Mouse (Mus musculus) CD8-positive naive resting alpha-beta T cell, adult 57 days (primary cell): ENCODE measurements around the gene H2-DMa. TPM values are rescaled to one million over a fixed set of nuclear protein-coding genes. Genes with fewer than 3 reads are reported as not detected.

Experiments used
- total RNA-seq: library from RNA; stranded (reverse); gene quantifications from one replicate; pipeline ENCODE4 v1.2.4, GENCODE M21; 2023

Gene H2-DMa
- total RNA-seq: 62.7 TPM

DNA sequence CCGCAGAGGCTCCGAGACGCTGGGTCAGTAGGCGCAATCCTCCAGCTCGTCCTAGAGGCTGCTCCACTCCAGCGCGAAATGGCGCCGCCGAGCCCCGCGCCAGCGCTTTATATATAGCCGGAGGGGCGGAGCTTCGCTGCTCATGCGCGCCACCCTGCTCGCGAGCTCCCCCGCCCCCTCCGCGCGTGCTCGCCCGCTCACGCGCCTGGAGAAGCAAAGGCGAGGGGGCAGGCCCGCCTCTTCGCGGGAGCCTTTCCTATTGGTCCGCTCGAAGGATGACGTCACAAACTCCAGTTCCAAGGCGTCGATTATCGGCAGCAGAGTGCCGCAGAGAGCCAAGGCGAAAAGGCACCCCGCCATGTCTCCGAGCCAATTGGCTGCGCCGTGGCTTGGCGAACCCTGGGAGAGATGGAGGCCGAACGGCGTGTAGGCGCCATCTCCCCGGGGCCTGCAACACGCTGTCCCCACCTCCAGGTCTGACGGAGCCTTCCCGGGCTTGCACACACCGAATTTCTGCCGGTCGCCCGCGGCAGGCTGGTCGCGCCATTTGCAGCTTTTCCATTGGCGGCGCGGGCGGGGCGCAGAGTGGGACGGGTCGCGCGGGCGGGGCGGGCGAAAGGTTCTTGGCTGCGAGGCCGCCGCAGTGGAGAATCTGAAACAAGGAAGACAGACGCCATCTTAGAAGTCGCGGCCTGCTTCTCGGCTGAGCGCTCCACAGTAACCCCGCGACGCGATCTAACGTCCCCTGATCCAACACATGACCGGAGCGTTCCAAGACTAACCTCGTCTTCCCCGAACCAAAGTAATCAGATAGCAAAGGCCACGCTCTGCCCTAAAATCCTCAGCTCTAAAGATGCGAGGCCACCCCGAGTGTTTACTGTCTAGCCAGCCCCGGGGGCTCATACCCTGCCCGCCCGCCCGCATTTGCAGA, at the start of gene H2-DMa:
H2-DMa (plus strand) TSS at position 293 of the 931 bp plus-strand sequence.

DNA sequence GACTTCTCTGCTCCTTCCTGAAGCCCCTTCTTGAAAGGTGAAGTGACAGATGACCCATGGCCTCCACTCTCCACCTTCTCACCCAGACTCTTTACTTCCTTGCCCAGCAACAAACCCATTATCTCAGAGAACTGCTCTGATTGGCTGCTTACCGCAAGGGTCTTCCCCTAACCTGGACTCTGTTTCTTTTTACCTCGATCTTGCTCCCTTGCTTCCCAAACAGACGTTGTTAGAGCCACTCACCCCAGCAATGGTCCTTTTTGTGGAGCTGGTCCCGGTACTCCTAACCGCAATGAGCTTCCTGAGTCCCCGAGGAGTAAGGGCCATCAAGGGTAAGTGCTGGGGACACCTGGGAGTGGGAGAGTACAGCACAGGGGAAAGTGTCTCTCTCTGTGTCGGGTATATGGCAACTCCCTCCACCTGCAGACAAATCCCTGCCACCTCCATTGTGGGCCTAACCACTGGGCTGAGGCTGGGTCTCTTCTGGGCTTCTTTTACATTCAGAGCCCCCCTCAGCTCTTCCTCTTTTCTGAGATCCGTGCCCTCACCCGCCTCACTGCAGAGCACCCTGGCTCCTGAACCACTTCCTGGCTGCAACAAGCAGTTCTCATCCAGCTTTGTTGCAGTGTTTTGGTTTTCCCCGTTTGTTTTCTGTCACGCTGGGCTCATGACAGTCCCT, 27.0 kb upstream of the H2-DMa start, which contains the start of gene H2-Oa:
H2-Oa (plus strand) TSS at position 144 of the 679 bp plus-strand sequence.

DNA sequence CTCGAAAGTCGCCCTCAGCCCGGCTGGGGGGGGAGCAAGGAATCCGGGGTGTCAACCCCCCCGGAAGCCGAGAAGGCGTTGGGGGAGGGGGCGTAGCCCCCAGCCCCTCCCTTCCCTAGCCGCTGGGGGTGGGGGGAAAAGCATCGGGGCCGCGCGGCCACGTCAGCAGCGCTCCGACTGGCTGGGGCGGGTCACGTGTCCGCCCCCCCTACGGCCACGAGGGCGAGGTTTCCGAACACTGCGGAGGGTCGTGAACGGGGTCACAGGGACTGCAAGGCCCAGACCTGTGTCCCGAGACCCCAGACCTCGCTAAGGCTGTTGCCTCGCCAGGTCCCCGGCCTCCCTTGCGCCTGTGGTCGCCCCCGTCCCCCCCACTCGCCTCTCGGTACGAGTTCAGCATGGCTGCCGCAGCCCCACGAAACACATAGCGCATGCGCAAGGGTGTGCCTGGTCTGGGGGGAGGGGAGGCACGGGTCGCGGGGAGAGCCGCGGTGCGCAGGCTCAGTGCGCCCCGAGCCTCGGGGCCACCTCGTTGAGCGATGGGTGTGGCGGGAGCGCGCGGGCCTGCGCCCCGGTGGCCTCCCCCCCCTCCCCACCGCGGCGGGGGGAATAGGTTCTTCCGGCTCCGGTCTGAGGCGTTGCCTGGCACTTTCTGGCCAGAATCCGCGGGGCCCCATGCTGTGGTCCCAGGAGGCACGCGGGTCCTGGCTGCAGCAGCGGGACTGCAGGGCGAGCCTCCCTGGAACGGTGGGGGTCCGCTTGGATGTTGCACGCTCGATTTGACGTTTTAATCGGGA, 3.0 kb downstream of the H2-DMa start, which contains the start of gene Brd2:
Brd2 (minus strand) TSS at position 447 of the 797 bp plus-strand sequence.

DNA sequence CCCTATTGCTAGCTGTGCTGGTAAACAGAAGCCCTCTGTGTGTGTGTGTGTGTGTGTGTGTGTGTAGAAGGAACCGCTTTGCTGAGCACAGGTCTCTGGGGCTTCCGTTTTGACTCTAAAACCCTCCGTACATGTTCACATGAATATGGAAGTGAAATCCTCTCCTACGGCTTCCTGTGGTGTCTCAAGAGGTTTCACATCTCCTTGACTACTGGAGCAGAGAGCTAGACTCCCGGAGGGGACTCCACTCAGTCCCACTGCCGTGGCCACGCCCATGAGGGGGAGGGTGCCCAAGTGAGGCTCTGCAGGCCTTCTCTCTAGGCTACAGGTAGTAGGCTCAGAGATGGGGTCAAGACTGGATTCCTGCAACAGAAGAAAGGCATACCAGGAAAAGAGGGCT, 23.7 kb downstream of the H2-DMa start, which contains the start of gene H2-DMb2:
H2-DMb2 (plus strand) TSS at position 275 of the 400 bp plus-strand sequence.

DNA sequence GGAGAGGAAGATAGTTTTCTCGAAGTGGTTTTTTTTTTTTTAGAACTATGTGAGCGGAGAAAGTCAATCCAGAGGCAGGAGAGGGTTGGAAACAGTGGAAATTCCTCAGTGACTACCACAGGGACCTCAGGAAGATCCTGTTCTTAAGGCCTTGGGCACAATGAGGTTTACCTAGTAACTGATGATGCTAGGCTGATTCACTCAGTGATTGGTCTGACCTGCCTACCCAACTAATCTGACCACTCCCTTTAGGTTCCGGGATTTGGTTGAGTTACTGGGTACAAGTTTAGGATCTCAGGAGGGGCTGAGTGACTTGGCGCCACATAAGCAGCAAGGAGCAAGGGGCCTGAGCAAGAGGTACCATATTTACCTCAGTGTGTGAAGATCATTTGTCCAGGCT, 33.6 kb downstream of the H2-DMa start, which contains the start of gene H2-DMb1:
H2-DMb1 (plus strand) TSS at position 150 of the 400 bp plus-strand sequence.

DNA sequence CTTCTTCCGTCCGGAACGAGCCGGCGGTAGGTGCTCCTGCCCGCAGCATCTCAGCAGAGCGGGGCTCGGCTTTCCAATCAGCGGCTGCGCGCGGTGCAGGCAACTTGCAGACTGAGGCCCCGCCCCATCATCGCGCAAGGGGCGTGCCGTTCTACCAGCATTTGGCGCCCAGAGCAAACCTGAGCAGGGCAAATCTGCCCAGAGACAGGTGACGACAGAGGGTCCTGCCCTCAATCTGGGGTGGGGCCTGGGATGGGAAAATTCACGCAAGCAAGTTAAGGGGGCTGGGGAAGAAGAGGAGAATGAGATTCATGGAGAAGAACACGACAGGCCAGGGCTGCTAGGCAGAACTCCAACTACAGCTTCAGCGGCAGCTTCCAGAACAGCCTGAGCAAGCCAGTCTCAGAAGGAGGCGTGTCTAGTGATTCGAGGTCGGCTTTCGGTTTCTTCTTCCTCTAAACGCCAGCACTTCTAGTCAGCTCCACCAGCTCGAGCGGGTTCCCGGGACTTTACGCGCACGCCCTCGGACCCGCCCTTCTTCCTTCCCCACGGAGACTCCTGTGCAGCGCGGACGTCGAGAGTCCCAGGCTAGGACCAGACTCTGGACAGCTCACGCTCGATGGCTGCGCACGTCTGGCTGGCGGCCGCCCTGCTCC, 68.0 kb downstream of the H2-DMa start, which contains the start of the genes Tap1 and Psmb9:
Tap1 (plus strand) TSS at position 293 of the 656 bp plus-strand sequence.
Psmb9 (minus strand) TSS at position 504 of the 656 bp plus-strand sequence.

Other genes with a start within 250 kb of the H2-DMa start
- gene Gm7029, start 245.7 kb upstream of the H2-DMa start, total RNA-seq: not detected
- gene Kifc1, start 228.9 kb upstream of the H2-DMa start, total RNA-seq: 5.4 TPM
- 1.1 TPM for gene Platr17, start 214.4 kb upstream of the H2-DMa start, total RNA-seq
- gene Daxx, start 210.1 kb upstream of the H2-DMa start, total RNA-seq: 60.9 TPM
- 363 TPM for gene Tapbp, start 203.6 kb upstream of the H2-DMa start, total RNA-seq
- 29.5 TPM for gene Zbtb22, start 203.6 kb upstream of the H2-DMa start, total RNA-seq
- gene Rgl2, start 190.0 kb upstream of the H2-DMa start, total RNA-seq: 159 TPM
- gene Pfdn6, start 179.2 kb upstream of the H2-DMa start, total RNA-seq: 61.3 TPM
- 67.7 TPM for gene Wdr46, start 178.9 kb upstream of the H2-DMa start, total RNA-seq
- 16.0 TPM for gene B3galt4, start 168.1 kb upstream of the H2-DMa start, total RNA-seq
- 58.6 TPM for gene Vps52, start 163.7 kb upstream of the H2-DMa start, total RNA-seq
- 2,292 TPM for gene Rps18, start 163.5 kb upstream of the H2-DMa start, total RNA-seq
- 4,625 TPM for gene H2-K1, start 119.2 kb upstream of the H2-DMa start, total RNA-seq
- 32.6 TPM for gene Ring1, start 94.9 kb upstream of the H2-DMa start, total RNA-seq
- 140 TPM for gene H2-Ke6, start 91.5 kb upstream of the H2-DMa start, total RNA-seq
- 91.6 TPM for gene Slc39a7, start 87.9 kb upstream of the H2-DMa start, total RNA-seq
- gene Rxrb, start 87.7 kb upstream of the H2-DMa start, total RNA-seq: 103 TPM
- gene Col11a2, start 80.1 kb upstream of the H2-DMa start, total RNA-seq: 21.9 TPM
- 24.7 TPM for gene H2-Oa, start 27.2 kb upstream of the H2-DMa start, total RNA-seq
- 368 TPM for gene Brd2, start 3.1 kb downstream of the H2-DMa start, total RNA-seq
- 84.9 TPM for gene H2-DMb2, start 23.8 kb downstream of the H2-DMa start, total RNA-seq
- gene H2-DMb1, start 33.5 kb downstream of the H2-DMa start, total RNA-seq: 48.5 TPM
- gene Tap1, start 68.0 kb downstream of the H2-DMa start, total RNA-seq: 168 TPM
- 152 TPM for gene Psmb9, start 68.2 kb downstream of the H2-DMa start, total RNA-seq
- 252 TPM for gene Psmb8, start 78.2 kb downstream of the H2-DMa start, total RNA-seq
- 150 TPM for gene Tap2, start 84.0 kb downstream of the H2-DMa start, total RNA-seq
- 104 TPM for gene H2-Ob, start 119.4 kb downstream of the H2-DMa start, total RNA-seq
- gene H2-Ab1, start 138.1 kb downstream of the H2-DMa start, total RNA-seq: 338 TPM
- gene H2-Aa, start 168.3 kb downstream of the H2-DMa start, total RNA-seq: 347 TPM
- gene H2-Eb1, start 186.3 kb downstream of the H2-DMa start, total RNA-seq: 266 TPM
- gene H2-Eb2, start 206.1 kb downstream of the H2-DMa start, total RNA-seq: 3.2 TPM
- gene Btnl2, start 235.3 kb downstream of the H2-DMa start, total RNA-seq: 1.2 TPM